Mouse (Mus musculus) liver, postnatal 0 days (tissue): Measurements from ENCODE around the gene Sept12. TPM values are rescaled to one million over a fixed set of nuclear protein-coding genes. Genes with fewer than 3 reads are reported as not detected.

Experiments used
- ATAC-seq: fragments of 200-750 bp; cut with Nextera tagmentation; 2 replicates; pipeline ENCODE4 v1.8.0; 2017; ENCODE audit warnings: mild to moderate bottlenecking, moderate library complexity
- DNase-seq: peaks from one replicate; pipeline ENCODE4 v3.0.0-alpha.2; 2016
- H3K27ac ChIP-seq: fragments of 300-500 bp; sonication (generic); 2 replicates; pipeline ENCODE4 v1.5.1; 2014; ENCODE audit warnings: antibody characterized with exemption, moderate library complexity, mild to moderate bottlenecking, low read depth
- H3K27me3 ChIP-seq: fragments of 300-500 bp; sonication (generic); 2 replicates; pipeline ENCODE4 v1.6.1; 2014; ENCODE audit warnings: low read length, control low read depth, mixed read lengths; ENCODE audit not compliant: insufficient read depth
- H3K36me3 ChIP-seq: fragments of 300-500 bp; sonication (generic); replicated peaks from 2 replicates; pipeline ENCODE4 v1.6.1; 2014; ENCODE audit warnings: mild to moderate bottlenecking, control low read depth, low read length, moderate library complexity, mixed read lengths; ENCODE audit not compliant: insufficient read depth
- H3K4me1 ChIP-seq: fragments of 300-500 bp; sonication (generic); 2 replicates; pipeline ENCODE4 v1.6.1; 2014; ENCODE audit warnings: antibody characterized with exemption, mild to moderate bottlenecking, control low read depth; ENCODE audit not compliant: insufficient read depth
- H3K4me2 ChIP-seq: fragments of 300-500 bp; sonication (generic); 2 replicates; pipeline ENCODE4 v1.6.1; 2014; ENCODE audit warnings: low read depth, mild to moderate bottlenecking, low read length, moderate library complexity, mixed read lengths
- H3K4me3 ChIP-seq: fragments of 300-500 bp; sonication (generic); 2 replicates; pipeline ENCODE4 v1.5.1; 2014; ENCODE audit warnings: low read depth, low read length
- H3K9ac ChIP-seq: fragments of 300-500 bp; sonication (generic); replicated peaks from 2 replicates; pipeline ENCODE4 v1.6.1; 2014; ENCODE audit warnings: mild to moderate bottlenecking, moderate library complexity
- H3K9me3 ChIP-seq: fragments of 300-500 bp; sonication (generic); 2 replicates; pipeline ENCODE4 v1.6.1; 2016; ENCODE audit warnings: mild to moderate bottlenecking, control low read depth, low read length, mixed read lengths
- CTCF ChIP-seq: sonication (generic); IDR thresholded peaks from 2 replicates; pipeline ENCODE4 v1.5.1; 2016; ENCODE audit warnings: antibody characterized with exemption, low read depth
- EP300 ChIP-seq: IDR thresholded peaks from 2 replicates; pipeline ENCODE4 v1.6.1; 2016; ENCODE audit warnings: antibody characterized with exemption, low read depth, mild to moderate bottlenecking
- WGBS: fragments of 180-500 bp; shearing (Covaris S2); extraction: QIAGEN DNeasy Blood & Tissue Kit; methylation state at CpG from one replicate; pipeline ENCODE4 v1.1.7; 2014; ENCODE audit not compliant: insufficient replicate concordance; 5-methylcytosine and 5-hydroxymethylcytosine counted together
- polyA plus RNA-seq: library from polyadenylated mRNA; unstranded; fragments of >200 nt; fragmentation: Nextera tagmentation; extraction: Ambion mirVana; gene quantifications from 2 replicates; pipeline ENCODE4 v1.2.1, GENCODE M21; 2015

Sept12 gene
- polyA plus RNA-seq, 1 experiment from 2014 or later: not detected

DNA sequence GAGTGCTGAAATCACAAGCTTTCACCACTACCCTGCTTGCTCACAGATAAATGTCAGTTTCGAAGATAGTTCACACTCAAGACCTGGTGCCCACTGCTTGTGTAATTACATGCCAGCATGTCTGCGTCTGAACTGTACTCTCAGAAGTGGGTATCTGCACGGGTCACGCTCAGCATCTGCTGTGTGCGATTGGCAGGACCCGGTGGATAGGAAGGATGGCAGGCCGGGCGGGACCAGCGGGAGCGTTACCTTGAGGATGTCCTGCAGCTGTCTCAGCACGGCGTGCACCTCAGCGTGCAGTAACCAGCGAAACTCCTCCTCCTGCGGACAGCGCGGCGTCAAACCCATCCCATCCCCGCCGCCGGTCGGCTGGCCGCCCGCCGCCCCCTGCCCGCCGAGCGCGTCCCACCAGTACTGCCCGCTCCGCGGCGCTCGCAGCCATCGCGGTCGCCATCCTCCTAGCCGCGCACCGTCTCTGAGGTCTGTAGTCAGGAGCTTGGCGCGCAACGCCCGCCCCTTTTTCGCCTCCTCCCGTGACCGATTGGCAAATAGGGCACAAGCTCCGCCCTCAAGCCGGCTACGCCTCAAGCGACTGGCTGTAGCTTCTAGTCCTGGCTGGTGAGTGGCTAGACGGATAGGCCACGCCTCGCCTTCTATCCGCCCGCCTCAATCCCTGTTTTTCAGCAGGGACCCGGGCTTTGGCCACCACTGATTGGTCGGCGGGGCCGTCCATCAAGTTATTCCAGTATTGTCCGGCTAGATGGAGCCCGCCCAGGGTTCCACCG is 15.6 kb upstream of the Sept12 start, which contains the start of gene Rogdi:
Gene Rogdi (minus strand): TSS at position 500 of the 785 bp plus-strand sequence.
- TF ChIP-seq CTCF (peak; percentile 40), EP300 (no peak)
- H3K9me3 ChIP-seq: no peaks in the 10 kb centered on the region
- peaks cover 36% of the 10 kb centered on the region for H3K4me1 ChIP-seq
- H3K27me3 ChIP-seq: no peaks in the 10 kb centered on the region
- H3K27ac ChIP-seq: peak within 1 kb of the TSS; percentile 84
- peaks cover 46% of the 10 kb centered on the region for H3K36me3 ChIP-seq
- H3K4me2 ChIP-seq: peak within 1 kb of the TSS; percentile 95
- WGBS: under 1% methylated on average over 62 of the region's 63 CpGs
- ATAC-seq (peak; percentile 92), DNase-seq (peak; percentile 97)
- peak within 1 kb of the TSS; percentile 76 for H3K4me3 ChIP-seq
- H3K9ac ChIP-seq: peak within 1 kb of the TSS; percentile 70

DNA sequence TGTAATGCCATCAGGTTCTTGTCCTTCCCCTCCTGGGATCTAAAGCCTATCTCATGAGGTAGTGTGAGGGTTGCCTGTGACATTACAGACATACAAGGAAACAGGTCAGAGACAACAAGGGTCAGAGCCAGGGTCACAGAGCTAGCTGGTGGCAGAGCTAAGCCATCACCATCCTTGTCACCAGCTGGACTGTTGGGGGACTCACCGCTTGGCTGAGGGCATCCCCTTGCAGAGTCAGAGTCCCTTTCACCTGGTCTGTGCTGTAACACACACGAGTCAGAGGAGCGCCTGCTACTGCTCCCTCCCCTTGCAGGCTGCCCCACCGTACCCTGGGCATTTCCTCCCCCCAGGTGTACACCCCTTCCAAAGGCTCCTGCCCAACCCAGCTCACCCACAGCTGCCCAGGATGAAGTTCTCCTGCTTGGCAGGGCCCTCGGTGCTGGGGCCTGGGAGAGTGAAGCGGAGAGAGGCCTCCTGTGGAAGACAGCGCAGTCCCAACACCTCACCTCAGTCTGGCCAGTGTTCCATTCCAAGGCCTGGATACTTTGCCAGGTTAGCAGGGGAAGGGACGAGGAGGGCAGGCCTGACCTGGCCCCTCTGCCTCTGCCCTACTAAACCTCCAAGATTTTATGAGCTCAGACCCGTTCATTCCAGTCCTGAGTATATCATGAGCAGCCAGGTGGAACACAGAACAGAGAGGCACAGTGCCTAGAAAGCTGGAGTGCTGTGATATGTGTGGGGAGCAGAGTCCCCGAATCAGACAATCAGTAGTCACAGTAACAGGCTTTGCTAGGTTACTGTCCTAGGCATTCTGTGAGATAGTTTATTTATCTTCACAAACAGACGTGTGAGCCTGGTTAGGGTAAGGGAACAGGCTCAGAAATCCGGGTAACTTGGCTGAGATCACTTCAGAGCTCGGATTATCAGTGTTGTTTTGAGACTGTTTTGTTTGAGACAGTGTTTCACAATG is 14.7 kb upstream of the Sept12 start:
- DNase-seq (peak; percentile 31), ATAC-seq (peak; percentile 42)
- H3K4me3 ChIP-seq: peak overlapping the region; percentile 76
- TF ChIP-seq EP300: peak; percentile 91
- TF ChIP-seq CTCF: no peak
- peaks cover 36% of the 10 kb centered on the region for H3K4me1 ChIP-seq
- H3K27ac ChIP-seq: peak overlapping the region; percentile 84
- 40% methylated on average over 13 of the region's 13 CpGs for WGBS
- no peaks in the 10 kb centered on the region for H3K9me3 ChIP-seq
- H3K27me3 ChIP-seq: no peaks in the 10 kb centered on the region
- H3K4me2 ChIP-seq: peak overlapping the region; percentile 95
- H3K9ac ChIP-seq: peak overlapping the region; percentile 70
- H3K36me3 ChIP-seq: peaks cover 40% of the 10 kb centered on the region

GRCm38 (mm10) chr16:5011285-5011684 is 13.6 kb upstream of the Sept12 start:
- 55% methylated on average over 7 of the region's 7 CpGs for WGBS
- Histone ChIP-seq H3K36me3 (peaks cover 30% of the 10 kb centered on the region), H3K27ac (peak overlapping the region; percentile 84), H3K9ac (0 out of 2 replicates have a peak overlapping the region, but pooled peaks have one; percentile 21), H3K27me3 (no peaks in the 10 kb centered on the region), H3K4me1 (peaks cover 39% of the 10 kb centered on the region), H3K4me3 (no peak overlapping the region), H3K9me3 (no peaks in the 10 kb centered on the region), H3K4me2 (peak overlapping the region; percentile 95)
- DNase-seq (peak; percentile 33), ATAC-seq (no peak)
- TF ChIP-seq EP300 (no peak), CTCF (no peak)

GRCm38 (mm10) chr16:5010371-5010935 is 12.8 kb upstream of the Sept12 start:
- H3K9ac ChIP-seq: peak overlapping the region; percentile 2; the same call in 1 of the 2 replicates
- H3K36me3 ChIP-seq: peaks cover 21% of the 10 kb centered on the region
- no peaks in the 10 kb centered on the region for H3K9me3 ChIP-seq
- WGBS: 74% methylated on average over 10 of the region's 10 CpGs
- H3K27me3 ChIP-seq: no peaks in the 10 kb centered on the region
- no peak overlapping the region for H3K4me3 ChIP-seq
- no peak for ATAC-seq
- peak overlapping the region; percentile 95 for H3K4me2 ChIP-seq
- peaks cover 39% of the 10 kb centered on the region for H3K4me1 ChIP-seq
- DNase-seq: no peak
- H3K27ac ChIP-seq: peak overlapping the region; percentile 84
- TF ChIP-seq EP300 (no peak), CTCF (no peak)

DNA sequence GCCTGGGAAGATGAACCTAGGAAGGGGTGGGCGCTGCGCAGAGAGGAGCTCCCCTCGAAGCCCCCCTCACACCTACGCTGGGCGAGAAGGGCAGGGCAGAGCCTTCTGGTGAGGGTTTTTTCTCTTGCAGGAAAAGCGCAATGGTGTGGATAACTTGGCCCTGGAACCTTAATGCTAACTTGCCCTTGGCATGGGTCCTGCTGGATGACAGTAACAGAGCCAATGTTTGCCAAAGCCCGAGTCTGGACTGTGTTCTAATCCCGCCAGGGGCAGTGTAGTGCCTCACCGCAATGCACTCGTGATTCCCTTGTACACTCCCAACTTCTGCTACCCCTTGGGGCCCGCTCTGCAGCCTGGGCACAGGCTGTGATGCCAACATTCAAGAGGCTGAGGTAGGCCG is 10.4 kb upstream of the Sept12 start:
- Histone ChIP-seq H3K4me3 (no peak overlapping the region), H3K27ac (peak overlapping the region; percentile 16; the same call in 1 of the 2 replicates), H3K9me3 (no peaks in the 10 kb centered on the region), H3K4me1 (peaks cover 38% of the 10 kb centered on the region), H3K36me3 (peaks cover 8% of the 10 kb centered on the region; the same call in 1 of the 2 replicates), H3K4me2 (peak overlapping the region; percentile 53; the same call in 1 of the 2 replicates), H3K9ac (no peak overlapping the region), H3K27me3 (no peaks in the 10 kb centered on the region)
- no peak for ATAC-seq
- 74% methylated on average over 12 of the region's 12 CpGs for WGBS
- TF ChIP-seq CTCF (no peak), EP300 (no peak)
- no peak for DNase-seq
